Mouse (Mus musculus) pancreas, adult 10 weeks (tissue): ENCODE measurements around the gene Gm45799. TPM values are rescaled to one million over a fixed set of nuclear protein-coding genes. Genes with fewer than 3 reads are reported as not detected.

Source experiments
- polyA plus RNA-seq: library from polyadenylated mRNA; stranded (reverse); fragments of 350-450 nt; fragmentation: Illumina TruSeq; extraction: RNeasy Lipid Tissue Mini Kit (QIAGEN cat#74804); gene quantifications from one replicate; pipeline ENCODE4 v1.2.3, GENCODE M21; 2015; ENCODE audit warnings: low read depth, low replicate concordance; ENCODE audit not compliant: insufficient read depth

Gene Gm45799
- 1.1 TPM for polyA plus RNA-seq

DNA sequence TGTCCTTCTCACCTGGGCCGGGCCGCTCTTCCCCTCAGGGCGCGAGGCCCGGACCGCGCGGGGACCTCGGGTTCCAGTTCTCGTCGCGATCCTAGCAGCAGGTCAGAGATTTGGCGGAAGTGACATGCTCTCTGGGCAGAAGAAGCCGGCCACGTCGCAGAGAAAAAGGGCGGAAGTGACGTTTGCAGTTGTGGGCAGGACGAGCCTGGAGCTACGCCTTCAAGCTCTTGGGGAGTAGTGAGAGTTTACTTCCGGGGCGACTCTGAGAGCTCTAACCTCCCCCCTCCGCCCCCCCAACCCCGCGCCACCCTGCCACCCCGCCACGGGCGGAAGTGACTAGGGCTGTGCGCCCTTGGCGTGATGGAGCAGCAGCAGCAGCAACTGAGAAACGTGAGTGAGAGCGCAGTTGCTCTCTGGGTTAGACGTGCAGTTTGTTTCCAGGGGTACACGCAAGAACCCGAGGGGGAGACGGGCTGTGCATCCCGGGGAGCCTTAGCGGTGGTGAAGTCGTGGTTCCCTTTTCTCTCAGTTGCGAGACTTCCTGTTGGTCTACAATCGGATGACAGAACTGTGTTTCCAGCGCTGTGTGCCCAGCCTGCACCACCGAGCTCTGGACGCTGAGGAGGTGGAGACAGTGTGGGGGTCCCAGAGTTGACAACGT lies at the start of gene Gm45799, which contains the start of gene Arfip2:
Gene Gm45799 (plus strand): TSS at position 320 of the 661 bp plus-strand sequence.
Gene Arfip2 (minus strand): TSS at position 184 of the 661 bp plus-strand sequence.

DNA sequence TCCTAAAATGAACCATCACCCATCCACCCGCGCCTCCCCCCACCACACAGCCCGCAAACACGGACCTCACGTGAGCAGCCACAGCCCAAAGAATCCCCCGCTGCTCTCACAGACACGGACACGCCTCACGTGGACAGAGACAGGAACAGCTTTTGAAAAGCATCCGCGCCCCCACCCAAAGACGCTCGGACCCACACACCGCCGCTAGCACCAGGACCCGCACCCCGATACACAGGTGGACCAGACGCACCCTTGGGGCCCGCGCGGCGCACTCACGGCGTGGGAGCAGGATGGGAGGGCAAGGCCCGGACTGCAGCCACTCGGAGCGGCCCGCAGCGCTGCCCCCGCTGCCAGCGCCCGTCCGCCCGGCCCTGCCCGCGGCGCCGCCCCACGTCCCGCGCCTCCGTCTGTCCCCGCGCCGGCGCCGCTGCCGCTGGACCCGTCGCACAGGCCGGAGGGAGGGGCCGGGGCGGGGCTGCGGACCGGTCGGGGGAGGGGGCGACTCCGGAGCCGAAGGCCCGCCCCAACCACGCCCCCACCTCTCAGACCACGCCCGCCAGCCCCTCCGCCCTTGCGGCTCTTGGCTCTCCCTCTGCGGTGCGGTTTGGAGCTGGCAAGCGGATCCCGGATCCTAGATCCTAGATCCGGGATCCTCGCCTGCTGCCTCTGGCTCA lies 7.1 kb upstream of the Gm45799 start, which contains the start of gene Trim3:
Gene Trim3 (minus strand): TSS at position 445 of the 674 bp plus-strand sequence.

DNA sequence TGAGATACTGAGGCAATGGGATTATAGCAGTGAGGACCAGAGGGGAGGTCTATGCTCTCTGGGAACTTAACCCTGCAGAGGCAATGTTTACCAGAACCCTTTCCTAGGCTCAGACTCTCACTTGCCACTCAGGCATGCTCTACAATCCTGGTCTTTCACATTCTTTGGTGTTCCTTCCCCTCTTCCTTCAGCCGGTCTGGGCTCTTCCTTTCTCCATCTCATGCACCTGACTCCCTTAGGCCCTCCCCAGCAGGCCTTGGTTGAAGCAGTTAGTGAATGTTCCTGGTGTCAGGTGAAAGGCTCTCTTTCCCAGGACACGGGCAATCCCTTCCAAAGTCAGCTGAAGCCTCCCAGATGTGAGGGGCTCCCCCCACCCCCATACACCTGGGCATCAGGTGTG lies 596 bp upstream of the Gm45799 start, which contains the start of gene Timm10b:
Gene Timm10b (plus strand): TSS at position 301 of the 400 bp plus-strand sequence.

DNA sequence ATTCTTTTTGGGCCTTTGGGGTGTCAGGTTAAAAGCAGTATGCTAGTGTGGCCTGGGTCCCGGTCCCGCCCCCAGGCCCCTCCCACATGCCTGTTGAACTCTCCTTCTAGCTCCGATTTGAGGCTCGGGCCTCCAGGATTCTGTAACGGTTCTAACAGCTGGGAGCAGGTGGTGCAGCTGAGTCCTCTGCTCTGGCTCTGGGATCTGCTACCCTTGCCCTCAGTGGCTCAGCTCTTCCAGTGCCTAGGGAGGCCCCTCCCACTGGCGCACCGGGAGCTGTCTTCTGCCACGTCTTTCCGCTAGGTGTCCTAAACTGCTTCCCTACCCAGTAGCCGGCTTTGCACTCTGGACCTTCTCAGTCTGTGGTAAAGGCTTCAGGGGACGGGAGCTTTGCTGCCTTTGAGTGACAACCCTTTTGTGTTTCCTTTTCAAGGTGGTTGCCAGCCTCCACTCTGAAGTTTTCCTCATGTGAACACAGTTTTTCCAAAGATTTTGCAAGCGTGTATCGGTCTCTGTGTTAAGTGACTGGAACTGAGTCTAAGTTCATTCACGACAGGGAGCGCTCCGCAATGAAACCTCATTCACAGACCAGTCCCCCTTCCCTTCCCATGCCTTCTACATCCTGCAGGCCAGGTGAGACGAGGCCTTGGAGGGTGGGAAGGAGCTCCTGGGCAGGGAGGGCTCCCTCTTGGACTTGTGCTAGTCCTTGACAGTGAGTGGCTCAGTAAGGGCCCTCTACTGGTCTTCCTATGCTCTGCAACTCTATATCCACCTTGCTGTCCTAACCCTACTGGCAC lies 10.5 kb downstream of the Gm45799 start, which contains the start of gene Dnhd1:
Gene Dnhd1 (plus strand): TSS at position 189 of the 797 bp plus-strand sequence.

Other genes starting within 250 kb of the Gm45799 start
- 18.0 TPM for gene Fam160a2, start 240.5 kb upstream of the Gm45799 start, polyA plus RNA-seq
- not detected for gene Cnga4, start 236.0 kb upstream of the Gm45799 start, polyA plus RNA-seq
- not detected for gene Cckbr, start 214.8 kb upstream of the Gm45799 start, polyA plus RNA-seq
- 18.3 TPM for gene Cavin3, start 158.3 kb upstream of the Gm45799 start, polyA plus RNA-seq
- gene Smpd1, start 86.2 kb upstream of the Gm45799 start, polyA plus RNA-seq, result 10.9 TPM
- gene Apbb1, start 58.9 kb upstream of the Gm45799 start, polyA plus RNA-seq, result 3.9 TPM
- gene Hpx, start 40.4 kb upstream of the Gm45799 start, polyA plus RNA-seq, result not detected
- gene Trim3, start 7.0 kb upstream of the Gm45799 start, polyA plus RNA-seq, result 22.4 TPM
- 41.8 TPM for gene Timm10b, start 496 bp upstream of the Gm45799 start, polyA plus RNA-seq
- 22.3 TPM for gene Arfip2, start 136 bp upstream of the Gm45799 start, polyA plus RNA-seq
- gene Dnhd1, start 10.3 kb downstream of the Gm45799 start, polyA plus RNA-seq, result 3.7 TPM
- 59.5 TPM for gene Ilk, start 96.0 kb downstream of the Gm45799 start, polyA plus RNA-seq
- gene Rrp8, start 96.8 kb downstream of the Gm45799 start, polyA plus RNA-seq, result 4.2 TPM
- gene Taf10, start 103.8 kb downstream of the Gm45799 start, polyA plus RNA-seq, result 48.7 TPM
- gene Tpp1, start 111.7 kb downstream of the Gm45799 start, polyA plus RNA-seq, result 22.7 TPM
- 1.7 TPM for gene Dchs1, start 147.1 kb downstream of the Gm45799 start, polyA plus RNA-seq
- gene Mrpl17, start 170.5 kb downstream of the Gm45799 start, polyA plus RNA-seq, result 40.2 TPM